Mouse (Mus musculus) heart, postnatal 36 days (tissue): ENCODE measurements around the gene Arhgap15. TPM values are rescaled to one million over a fixed set of nuclear protein-coding genes. Genes with fewer than 3 reads are reported as not detected.

Source experiments
- DNase-seq, 2 experiments: peaks; one replicate each; pipeline ENCODE4 v3.0.0; 2021 to 2022
- intact Hi-C: fragments of 180-260 bp; cut with DNase I; formaldehyde crosslinking; loops from one replicate; pipeline ENCODE4 v1.15.1; 2025
- total RNA-seq, 2 experiments: library from RNA; stranded (reverse); gene quantifications; 2 replicates each; pipeline ENCODE4 v1.2.3; 2021

Arhgap15 gene
- total RNA-seq, 2 experiments from 2014 or later: 0.86 to 0.92 TPM

- no peak for DNase-seq
- intact Hi-C loops: no loop called here
Observed at GRCm38 (mm10) chr2:44395577-44395976, 647.0 kb downstream of the Arhgap15 start.

- intact Hi-C loops: no loop called here
- DNase-seq: no peak
Observed at GRCm38 (mm10) chr2:44397209-44397608, 648.6 kb downstream of the Arhgap15 start.

GRCm38 (mm10) chr2:44397735-44398337, 649.2 kb downstream of the Arhgap15 start:
- no peak for DNase-seq
- intact Hi-C loops: no loop called here

GRCm38 (mm10) chr2:44399191-44399926, 650.7 kb downstream of the Arhgap15 start:
- intact Hi-C loops: no loop called here
- no peak for DNase-seq

DNA sequence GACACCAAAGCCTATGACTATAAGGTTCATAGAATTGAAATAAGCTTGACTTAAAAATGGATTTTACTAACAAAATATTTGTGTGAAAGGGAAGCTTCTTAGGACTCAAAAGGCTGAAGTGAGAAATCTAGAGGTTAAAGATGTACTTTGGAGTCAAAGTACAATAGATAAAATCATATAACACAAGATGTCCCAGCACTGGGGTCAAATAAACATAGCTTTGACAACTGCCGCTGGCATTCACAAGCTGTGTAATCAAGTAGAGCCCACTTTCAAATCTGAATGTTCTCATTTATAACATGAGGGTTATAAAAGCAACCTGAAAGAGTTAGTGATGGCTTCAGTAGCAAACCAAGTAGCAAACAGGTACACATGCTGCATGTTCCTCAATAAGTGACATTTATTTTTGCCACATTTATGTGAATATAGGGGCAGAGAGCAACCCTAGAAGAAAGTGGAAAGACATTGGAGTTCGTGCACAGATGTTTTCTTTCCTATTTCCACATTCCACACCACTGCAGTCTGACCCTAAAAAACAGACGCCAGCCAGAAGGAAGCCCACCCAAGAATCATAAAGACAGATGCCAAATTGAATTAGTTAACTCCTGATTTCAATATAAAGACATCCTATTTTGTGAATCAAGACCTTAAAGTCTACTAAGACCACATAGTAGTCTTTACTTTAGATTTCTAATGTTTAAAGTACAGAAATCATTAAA, 653.2 kb downstream of the Arhgap15 start:
- DNase-seq: no peak
- intact Hi-C loops: no loop called here

DNA sequence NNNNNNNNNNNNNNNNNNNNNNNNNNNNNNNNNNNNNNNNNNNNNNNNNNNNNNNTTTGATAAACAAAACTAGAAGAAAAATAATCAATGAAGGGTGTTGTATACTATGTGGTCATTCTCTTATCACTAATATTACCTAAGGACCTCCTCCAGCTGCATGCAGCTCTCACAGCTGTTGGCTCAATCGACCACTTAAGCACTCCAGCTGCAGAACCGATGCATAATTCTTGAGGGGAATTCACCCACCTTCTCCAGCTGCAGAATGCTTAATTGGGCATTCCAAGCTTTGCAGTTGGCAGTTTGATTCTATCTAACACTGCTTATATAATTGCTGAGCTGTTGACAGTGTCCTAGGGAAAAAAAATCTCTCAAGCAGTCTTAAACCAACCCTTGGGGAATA, 663.0 kb downstream of the Arhgap15 start:
- DNase-seq: no peak
- intact Hi-C loops: no loop called here

DNA sequence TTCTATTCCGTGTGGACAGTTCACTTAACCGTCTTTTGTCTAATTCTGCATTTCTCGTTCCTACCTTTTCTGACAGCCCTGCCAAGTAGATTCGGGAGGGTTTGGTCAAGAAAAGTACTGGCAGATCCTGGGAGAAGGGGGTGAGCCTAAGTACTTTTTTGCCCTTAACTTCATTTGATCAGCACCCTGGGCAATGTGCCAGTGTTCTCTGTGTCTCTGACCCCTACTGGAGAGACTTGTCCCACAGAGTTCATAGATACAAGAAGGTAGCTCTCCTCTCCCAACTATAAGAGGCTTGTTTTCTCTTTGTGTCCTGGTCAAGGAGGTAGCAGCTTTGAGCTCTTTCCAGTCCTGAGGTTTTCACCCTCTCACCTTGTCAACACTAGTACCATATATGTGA, 667.7 kb downstream of the Arhgap15 start:
- DNase-seq: no peak

DNA sequence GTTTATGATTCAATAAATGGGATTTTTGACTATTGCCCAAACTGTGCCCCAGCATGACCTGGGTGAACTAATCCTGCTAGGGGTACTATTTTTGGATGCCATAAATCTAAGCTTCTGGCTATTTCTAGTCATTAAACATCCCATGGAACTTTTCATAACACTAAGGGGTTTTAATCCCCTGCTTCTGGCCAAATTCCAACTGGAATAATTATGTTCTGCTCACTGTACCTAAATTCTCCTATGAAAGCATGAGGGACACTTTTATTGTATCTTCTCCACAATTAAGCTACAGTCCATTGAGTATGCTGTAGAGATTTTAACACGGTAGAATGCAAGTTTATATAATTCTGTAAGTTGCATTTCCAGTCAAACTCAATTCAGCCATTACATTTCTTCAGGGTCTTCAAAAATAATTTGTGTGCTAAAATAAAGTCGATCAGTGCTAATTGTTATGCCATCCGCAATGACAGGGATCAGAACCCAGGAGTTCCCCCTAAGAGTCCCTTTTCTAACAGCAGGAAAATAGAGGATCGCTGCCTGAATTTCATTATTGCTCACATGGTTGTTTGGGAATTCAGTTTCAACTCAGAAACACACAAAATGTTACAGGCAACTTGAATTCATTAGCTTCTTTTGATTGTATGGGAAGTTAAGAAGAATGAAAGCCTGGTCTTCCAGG, 671.1 kb downstream of the Arhgap15 start:
- intact Hi-C loops: no loop called here
- DNase-seq: no peak

More for the DNA sequence above, 667.7 kb downstream of the Arhgap15 start:
- intact Hi-C loops: no loop called here

GRCm38 (mm10) chr2:44430521-44430920, 681.9 kb downstream of the Arhgap15 start:
- intact Hi-C loops: no loop called here
- DNase-seq: no peak

- intact Hi-C loops: no loop called here
- DNase-seq: no peak
Observed at GRCm38 (mm10) chr2:44436652-44437051, 688.0 kb downstream of the Arhgap15 start.

DNA sequence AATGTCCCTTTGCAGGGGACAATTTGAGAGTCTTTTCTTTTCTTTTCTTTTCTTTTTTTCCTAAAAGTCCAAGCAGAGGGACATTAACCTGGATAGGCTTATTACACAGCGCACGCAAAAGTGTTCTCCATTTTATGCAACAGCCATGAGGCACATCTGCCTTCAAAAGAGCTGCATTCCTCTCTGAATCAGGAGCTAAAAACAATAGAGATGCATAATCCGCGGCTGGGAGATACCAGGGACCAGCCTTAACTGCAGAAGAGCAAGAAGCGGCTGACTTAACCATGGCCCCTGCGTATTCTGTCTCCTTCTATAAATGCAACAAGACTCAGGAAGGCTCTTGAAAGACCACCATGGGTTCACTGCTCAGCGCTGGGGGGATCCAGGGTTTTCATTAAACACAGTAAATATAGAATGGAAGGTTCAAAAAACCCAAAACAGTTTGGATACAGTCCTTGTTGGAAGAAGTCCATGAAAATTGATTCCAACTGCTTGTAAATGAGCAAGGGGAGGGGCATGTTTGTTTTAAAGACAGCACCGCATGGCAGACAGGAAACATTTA, 689.0 kb downstream of the Arhgap15 start:
- DNase-seq: no peak
- intact Hi-C loops: no loop called here

GRCm38 (mm10) chr2:44438070-44438469, 689.4 kb downstream of the Arhgap15 start:
- no peak for DNase-seq
- intact Hi-C loops: no loop called here

DNA sequence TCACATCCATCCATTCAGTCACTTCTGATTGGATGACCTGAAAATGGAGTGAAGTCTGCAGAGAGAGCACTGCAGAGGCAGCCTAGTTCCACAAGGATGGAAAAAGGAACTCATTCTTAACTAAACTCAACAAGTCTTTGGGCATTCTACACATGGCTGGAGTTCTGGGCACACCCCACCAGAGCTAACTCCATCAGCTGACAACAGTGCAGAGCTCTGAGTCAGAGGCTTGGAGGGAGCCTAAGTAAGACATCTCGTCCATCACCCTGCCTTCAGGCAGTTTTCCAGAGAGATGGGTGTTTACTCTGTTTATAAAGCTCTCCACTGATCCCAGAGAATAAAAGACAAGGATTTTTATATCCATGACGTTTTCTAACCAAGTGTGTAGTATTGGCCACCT, 696.3 kb downstream of the Arhgap15 start:
- no peak for DNase-seq
- intact Hi-C loops: no loop called here

Other genes with a start within 250 kb of the Arhgap15 start
- not detected for gene Kynu, start 193.5 kb upstream of the Arhgap15 start, total RNA-seq